Mouse (Mus musculus) gastrocnemius, postnatal 14 days (tissue): ENCODE measurements around the gene Fbxw2. TPM values are rescaled to one million over a fixed set of nuclear protein-coding genes. Genes with fewer than 3 reads are reported as not detected.
"Not testable (repeated sequence)": the region's sequence is repeated elsewhere in the genome, so short reads cannot be mapped to it uniquely, and the experiment has no call there.

Experiments used
- DNase-seq: peaks from one replicate; pipeline ENCODE4 v3.0.0; 2021; ENCODE audit warnings: mixed read lengths
- intact Hi-C: fragments of 180-260 bp; cut with DNase I; formaldehyde crosslinking; loops from one replicate; pipeline ENCODE4 v1.15.1; 2025; ENCODE audit warnings: low total_unique reads
- total RNA-seq, 2 experiments: library from RNA; stranded (reverse); gene quantifications; 2 replicates each; pipeline ENCODE4 v1.2.3; 2021

Gene Fbxw2
- total RNA-seq, 2 experiments from 2014 or later = 43.5 to 48.3 TPM

DNA sequence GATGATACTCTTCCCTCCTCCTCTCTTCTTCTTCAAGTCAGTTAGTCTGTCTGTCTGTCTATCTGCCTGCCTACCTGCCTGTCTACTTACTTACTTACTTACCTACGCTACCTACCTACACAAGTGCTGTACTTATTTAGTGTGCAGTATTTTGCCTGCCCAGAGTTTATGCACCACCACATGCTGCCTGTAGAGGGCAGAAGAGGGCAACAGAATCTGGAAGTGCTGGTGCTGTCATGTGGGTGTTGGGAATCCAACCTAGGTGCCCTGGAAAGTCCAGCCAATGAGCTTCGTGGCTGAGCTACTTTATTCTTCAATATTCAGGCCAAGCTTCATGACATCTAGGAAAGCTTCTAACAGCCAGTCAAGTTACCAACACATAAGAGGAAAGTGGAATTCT, 42.0 kb downstream of the Fbxw2 start:
- intact Hi-C loops = loop anchor here (10.0 kb wide), 1 partner anchor 191 kb away; no protein-coding TSS in a partner anchor
- DNase-seq = no peak

- intact Hi-C loops = loop anchor here (10.0 kb wide), 1 partner anchor 191 kb away; no protein-coding TSS in a partner anchor
- DNase-seq = no peak
Measured at GRCm38 (mm10) chr2:34783064-34784020, 42.8 kb downstream of the Fbxw2 start.

DNA sequence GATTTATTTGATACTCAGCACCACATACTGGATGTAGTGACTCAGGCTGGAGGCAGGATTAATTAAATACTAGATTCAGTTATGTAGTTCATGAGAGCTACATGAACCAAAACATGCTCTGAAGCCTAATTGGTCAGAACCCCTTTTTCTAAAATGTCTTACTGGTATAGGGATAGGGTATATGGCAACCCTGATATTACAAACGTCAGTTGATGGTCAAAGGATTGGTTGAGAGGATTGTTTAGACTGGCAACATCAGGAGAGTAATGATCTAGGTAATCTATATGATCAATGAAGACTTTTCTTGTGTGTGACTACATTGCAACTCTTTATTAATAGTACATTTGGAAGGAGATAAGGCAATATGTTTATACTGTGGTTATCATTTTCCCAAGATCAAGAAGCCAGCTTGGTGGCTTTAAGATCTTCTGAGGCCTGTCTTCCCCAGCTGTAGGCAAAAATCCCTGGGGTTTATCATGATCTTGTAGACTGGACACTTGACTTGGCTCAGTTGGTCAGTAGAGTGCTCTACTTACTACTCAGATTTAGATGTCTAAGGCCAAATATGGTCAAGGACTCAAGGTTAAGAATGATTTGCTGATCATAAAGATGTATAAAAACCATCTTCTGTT, 48.8 kb downstream of the Fbxw2 start:
- intact Hi-C loops = no loop called here
- no peak for DNase-seq

DNA sequence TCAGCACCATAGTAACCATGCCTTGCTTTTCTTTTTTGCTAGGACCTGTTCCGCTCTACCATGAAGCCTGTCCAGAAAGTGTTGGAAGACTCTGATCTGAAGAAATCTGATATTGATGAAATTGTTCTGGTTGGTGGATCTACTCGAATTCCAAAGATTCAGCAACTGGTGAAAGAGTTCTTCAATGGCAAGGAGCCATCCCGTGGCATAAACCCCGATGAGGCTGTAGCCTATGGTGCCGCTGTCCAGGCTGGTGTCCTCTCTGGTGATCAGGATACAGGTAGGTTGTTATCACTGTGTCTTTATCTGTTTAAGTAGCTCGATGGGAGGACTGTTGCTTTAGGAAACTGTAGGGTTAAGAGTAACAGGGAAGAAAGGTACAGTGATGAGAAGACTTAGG, 51.6 kb downstream of the Fbxw2 start:
- intact Hi-C loops = no loop called here
- DNase-seq = no peak

- DNase-seq = no peak
- intact Hi-C loops = no loop called here
Measured at GRCm38 (mm10) chr2:34773673-34774072, 52.4 kb downstream of the Fbxw2 start.

DNA sequence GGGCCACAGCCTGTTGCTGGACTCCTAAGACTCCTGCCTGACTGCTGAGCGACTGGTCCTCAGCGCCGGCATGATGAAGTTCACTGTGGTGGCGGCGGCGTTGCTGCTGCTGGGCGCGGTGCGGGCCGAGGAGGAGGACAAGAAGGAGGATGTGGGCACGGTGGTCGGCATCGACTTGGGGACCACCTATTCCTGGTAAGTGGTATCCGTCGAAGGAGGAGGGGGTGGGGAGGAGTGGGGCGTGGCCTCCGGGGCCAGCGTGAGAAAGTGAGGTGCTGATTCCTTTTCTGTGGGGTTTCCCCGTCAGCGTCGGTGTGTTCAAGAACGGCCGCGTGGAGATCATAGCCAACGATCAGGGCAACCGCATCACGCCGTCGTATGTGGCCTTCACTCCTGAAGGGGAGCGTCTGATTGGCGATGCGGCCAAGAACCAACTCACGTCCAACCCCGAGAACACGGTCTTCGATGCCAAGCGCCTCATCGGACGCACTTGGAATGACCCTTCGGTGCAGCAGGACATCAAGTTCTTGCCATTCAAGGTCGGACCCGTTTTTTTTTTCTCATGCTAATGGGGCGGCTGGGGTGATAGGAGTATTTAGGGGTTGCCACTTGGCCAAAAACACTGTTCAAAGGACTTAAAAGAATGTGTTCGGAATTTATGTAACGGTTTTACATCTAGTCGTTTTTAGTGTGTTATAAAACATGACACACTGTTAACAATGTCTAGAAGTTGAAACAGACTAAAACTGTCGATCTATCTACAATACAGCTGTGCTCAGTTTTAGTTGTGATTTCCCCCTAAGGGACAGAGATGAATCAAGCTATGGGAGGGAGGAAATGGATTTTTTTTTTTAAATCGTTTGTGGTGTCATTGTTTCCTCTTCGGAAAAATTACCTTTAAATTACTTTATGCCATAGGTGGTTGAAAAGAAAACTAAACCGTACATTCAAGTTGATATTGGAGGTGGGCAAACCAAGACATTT, 53.6 kb downstream of the Fbxw2 start:
- intact Hi-C loops = no loop called here
- no peak for DNase-seq

DNA sequence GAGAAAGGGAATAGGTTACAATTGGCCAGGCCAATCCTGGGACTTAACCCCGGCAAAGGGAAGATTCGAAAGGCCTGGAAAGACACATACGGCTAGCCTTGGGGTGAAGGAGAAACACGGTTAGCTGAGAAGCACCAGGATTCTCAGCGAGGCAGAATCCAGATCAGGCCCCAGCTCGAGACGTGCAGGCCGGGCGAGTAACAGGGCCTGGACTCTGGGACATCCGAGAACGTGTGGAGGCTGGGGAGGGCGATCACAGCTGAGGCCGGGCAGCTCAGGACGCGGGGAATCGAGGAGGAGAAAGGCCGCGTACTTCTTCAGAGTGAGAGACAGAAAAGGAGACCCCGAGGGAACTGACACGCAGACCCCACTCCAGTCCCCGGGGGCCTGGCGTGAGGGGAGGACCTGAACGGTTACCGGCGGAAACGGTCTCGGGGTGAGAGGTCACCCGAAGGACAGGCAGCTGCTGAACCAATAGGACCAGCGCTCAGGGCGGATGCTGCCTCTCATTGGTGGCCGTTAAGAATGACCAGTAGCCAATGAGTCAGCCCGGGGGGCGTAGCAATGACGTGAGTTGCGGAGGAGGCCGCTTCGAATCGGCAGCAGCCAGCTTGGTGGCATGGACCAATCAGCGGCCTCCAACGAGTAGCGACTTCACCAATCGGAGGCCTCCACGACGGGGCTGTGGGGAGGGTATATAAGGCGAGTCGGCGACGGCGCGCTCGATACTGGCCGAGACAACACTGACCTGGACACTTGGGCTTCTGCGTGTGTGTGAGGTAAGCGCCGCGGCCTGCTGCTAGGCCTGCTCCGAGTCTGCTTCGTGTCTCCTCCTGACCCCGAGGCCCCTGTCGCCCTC, 54.5 kb downstream of the Fbxw2 start, which contains the start of gene Hspa5:
Gene Hspa5 (plus strand): TSS at position 603 of the 859 bp plus-strand sequence.
- intact Hi-C loops = no loop called here
- peak; percentile 99 for DNase-seq

GRCm38 (mm10) chr2:34770951-34771350, 55.2 kb downstream of the Fbxw2 start:
- intact Hi-C loops = no loop called here
- no peak for DNase-seq

GRCm38 (mm10) chr2:34770049-34770448, 56.1 kb downstream of the Fbxw2 start:
- no peak for DNase-seq
- intact Hi-C loops = no loop called here

GRCm38 (mm10) chr2:34764801-34765200, 61.3 kb downstream of the Fbxw2 start:
- DNase-seq = no peak
- intact Hi-C loops = no loop called here

GRCm38 (mm10) chr2:34762872-34763271, 63.2 kb downstream of the Fbxw2 start:
- intact Hi-C loops = no loop called here
- DNase-seq = no peak

DNA sequence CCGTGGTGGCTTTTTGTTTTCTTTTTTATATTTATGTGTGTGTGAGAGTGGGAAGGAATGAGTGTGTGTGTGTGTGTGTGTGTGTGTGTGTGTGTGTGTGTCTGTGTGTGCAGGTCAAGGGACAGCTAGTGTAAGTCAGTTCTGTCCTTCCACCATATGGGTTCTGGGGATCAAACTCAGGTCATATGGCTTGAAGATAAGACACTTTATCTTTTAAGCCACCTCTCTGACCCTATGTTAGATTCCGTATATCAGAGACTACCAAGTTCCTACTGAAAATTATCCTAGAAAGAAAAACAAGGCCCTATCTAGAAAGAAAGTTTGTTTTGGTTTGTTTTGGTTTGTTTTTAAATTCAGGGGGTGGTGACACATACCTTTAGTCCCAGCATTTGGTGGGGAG, 63.9 kb downstream of the Fbxw2 start:
- intact Hi-C loops = no loop called here
- DNase-seq = no peak

DNA sequence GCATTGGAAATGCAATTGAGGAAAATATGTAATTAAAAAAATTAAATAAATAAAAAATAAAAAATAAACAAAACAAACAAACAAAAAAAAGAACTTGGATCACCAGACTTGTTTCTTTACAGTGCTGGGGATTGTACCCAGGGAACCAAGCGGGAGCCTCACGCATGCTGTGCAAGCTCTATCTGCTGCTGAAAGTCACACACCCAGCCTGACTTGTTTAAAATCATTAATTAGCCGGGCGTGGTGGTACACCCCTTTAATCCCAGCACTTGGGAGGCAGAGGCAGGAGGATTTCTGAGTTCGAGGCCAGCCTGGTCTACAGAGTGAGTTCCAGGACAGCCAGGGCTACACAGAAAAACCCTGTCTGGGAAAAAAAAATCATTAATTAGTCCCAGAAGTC, 64.8 kb downstream of the Fbxw2 start:
- DNase-seq, intact Hi-C loops: not testable (repeated sequence)

DNA sequence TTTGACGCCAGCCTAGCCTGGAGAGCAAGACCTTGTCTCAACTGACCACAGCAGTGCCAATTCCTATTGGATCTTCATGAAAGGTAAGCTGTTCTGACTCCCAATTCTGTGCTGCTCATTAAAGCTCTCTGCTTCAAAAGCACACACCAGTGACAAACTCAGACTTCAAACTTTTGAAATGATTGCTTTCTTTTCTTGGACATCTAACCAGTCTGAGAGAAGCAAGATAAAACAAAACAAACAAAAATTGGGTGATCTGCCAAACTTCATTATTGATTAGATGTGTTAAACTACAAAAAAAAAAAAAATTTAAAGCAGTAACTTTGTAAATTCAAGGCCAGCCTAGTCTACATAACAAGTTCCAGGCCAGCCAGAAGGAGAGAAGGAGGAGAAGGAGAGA, 68.8 kb downstream of the Fbxw2 start:
- intact Hi-C loops = no loop called here
- no peak for DNase-seq

DNA sequence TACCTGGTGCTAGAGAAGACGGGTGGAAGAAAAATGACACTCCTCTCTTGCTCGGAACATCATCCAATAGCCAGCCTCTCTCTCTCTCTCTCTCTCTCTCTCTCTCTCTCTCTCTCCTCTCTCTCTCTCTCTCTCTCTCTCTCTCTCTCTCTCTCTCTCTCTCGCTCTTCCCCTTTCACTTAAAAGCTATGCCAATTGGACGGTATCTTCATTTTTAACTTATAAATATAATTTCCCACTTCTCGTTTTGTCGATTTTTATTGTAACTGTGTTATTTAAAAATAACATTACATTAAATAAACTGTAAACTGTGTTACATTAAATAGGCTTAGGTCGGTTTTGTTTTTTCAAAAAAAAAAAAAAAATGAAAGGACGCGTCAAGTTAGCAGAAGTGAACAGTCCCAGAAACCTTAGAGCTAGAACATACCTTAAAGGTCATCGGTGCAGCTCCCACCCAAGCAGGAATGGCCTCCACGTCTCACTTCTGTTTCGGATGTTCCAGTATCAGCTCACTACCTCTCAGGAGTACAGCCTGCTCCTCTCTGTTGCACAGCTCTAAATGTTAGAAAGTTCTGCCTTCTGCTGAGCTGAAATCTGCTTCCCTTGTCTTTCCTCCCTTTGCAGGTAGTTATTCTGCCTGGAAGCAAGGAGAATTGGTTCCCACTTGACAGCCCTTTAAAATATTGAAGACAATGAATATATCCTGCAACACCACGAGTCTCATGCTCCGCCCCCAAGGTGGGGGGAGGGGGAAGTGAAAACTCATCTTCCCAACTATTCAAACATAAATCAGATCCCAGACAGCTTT, 71.4 kb downstream of the Fbxw2 start, which contains the start of gene Gapvd1:
Gene Gapvd1 (minus strand): TSS at position 682 of the 808 bp plus-strand sequence.
- no peak for DNase-seq
- intact Hi-C loops = no loop called here
